Mouse (Mus musculus) left cerebral cortex, adult 18-20 months (tissue): Measurements from ENCODE around the gene A630076J17Rik. TPM values are rescaled to one million over a fixed set of nuclear protein-coding genes. Genes with fewer than 3 reads are reported as not detected.

Source experiments
- DNase-seq, 2 experiments: peaks; one replicate each; pipeline ENCODE4 v3.0.0; 2021 to 2022; ENCODE audit warnings: low spot score in 2 of 2, mixed read lengths in 1 of 2
- long read RNA-seq, 2 experiments: library from polyadenylated mRNA; stranded (forward); transcript quantifications; one replicate each; pipeline ENCODE4 v2.0.0; 2021
- total RNA-seq, 2 experiments: library from RNA; stranded (reverse); gene quantifications; 2 replicates each; pipeline ENCODE4 v1.2.3; 2021

A630076J17Rik gene
- total RNA-seq: not detected
- long read RNA-seq, experiment 1: 0 reads
- long read RNA-seq, experiment 2: 0 reads

- DNase-seq: no peak
These were observed at the start of gene A630076J17Rik for GRCm38 (mm10) chr3:107230527-107230926. Gene A630076J17Rik, plus strand, starts transcription at chr3:107230614.

- no peak for DNase-seq
These were observed 49.6 kb upstream of the A630076J17Rik start for GRCm38 (mm10) chr3:107180860-107181259.

GRCm38 (mm10) chr3:107182756-107183155 is 47.7 kb upstream of the A630076J17Rik start, which contains the start of gene Kcna10:
Gene Kcna10, plus strand, starts transcription at chr3:107183056.
- no peak for DNase-seq

- DNase-seq: no peak
These were observed 47.2 kb upstream of the A630076J17Rik start for GRCm38 (mm10) chr3:107183178-107183577.

- DNase-seq: no peak
These were observed 44.8 kb upstream of the A630076J17Rik start for GRCm38 (mm10) chr3:107185597-107185996.

GRCm38 (mm10) chr3:107187022-107187421 is 43.4 kb upstream of the A630076J17Rik start:
- peak in 1 of 2 experiments; percentile 20 for DNase-seq

- peak; percentile 74 for DNase-seq
These were observed 42.1 kb upstream of the A630076J17Rik start for GRCm38 (mm10) chr3:107188226-107188899.

- no peak for DNase-seq
These were observed 28.9 kb upstream of the A630076J17Rik start for GRCm38 (mm10) chr3:107201310-107202180.

- DNase-seq: no peak
These were observed 26.0 kb upstream of the A630076J17Rik start for GRCm38 (mm10) chr3:107204413-107204812.

GRCm38 (mm10) chr3:107205170-107205569 is 25.2 kb upstream of the A630076J17Rik start:
- DNase-seq: no peak

- peak; percentile 77 to 88 for DNase-seq
These were observed 24.4 kb upstream of the A630076J17Rik start for GRCm38 (mm10) chr3:107205994-107206393.

- no peak for DNase-seq
These were observed 23.8 kb upstream of the A630076J17Rik start for GRCm38 (mm10) chr3:107206490-107207150.

- no peak for DNase-seq
These were observed 22.7 kb upstream of the A630076J17Rik start for GRCm38 (mm10) chr3:107207625-107208253.

GRCm38 (mm10) chr3:107214606-107215005 is 15.8 kb upstream of the A630076J17Rik start:
- DNase-seq: no peak

GRCm38 (mm10) chr3:107216400-107217100 is 13.9 kb upstream of the A630076J17Rik start:
- no peak for DNase-seq

- DNase-seq: no peak
These were observed 13.3 kb upstream of the A630076J17Rik start for GRCm38 (mm10) chr3:107217101-107217480.

GRCm38 (mm10) chr3:107218572-107218971 is 11.8 kb upstream of the A630076J17Rik start:
- peak; percentile 25 to 42 for DNase-seq

GRCm38 (mm10) chr3:107221608-107222007 is 8.8 kb upstream of the A630076J17Rik start, which contains the start of gene Cym:
Gene Cym, minus strand, starts transcription at chr3:107221732.
- DNase-seq: no peak

- DNase-seq: no peak
These were observed 7.2 kb upstream of the A630076J17Rik start for GRCm38 (mm10) chr3:107223230-107223629.

- no peak for DNase-seq
These were observed 4.6 kb upstream of the A630076J17Rik start for GRCm38 (mm10) chr3:107225820-107226219.
